Mouse (Mus musculus) hindbrain, embryonic 12.5 days (tissue): ENCODE data around the gene Snx15. TPM values are rescaled to one million over a fixed set of nuclear protein-coding genes. Genes with fewer than 3 reads are reported as not detected.

ENCODE experiments used
- ATAC-seq: fragments of 200-750 bp; cut with Nextera tagmentation; 2 replicates; pipeline ENCODE4 v1.8.0; 2017; ENCODE audit warnings: moderate TSS enrichment; ENCODE audit not compliant: low FRiP score
- H3K27ac ChIP-seq: fragments of 300-500 bp; sonication (generic); 2 replicates; pipeline ENCODE4 v1.5.1; 2016; ENCODE audit warnings: mild to moderate bottlenecking
- H3K27me3 ChIP-seq: fragments of 300-500 bp; sonication (generic); 2 replicates; pipeline ENCODE4 v1.6.1; 2016; ENCODE audit warnings: mild to moderate bottlenecking
- H3K36me3 ChIP-seq: fragments of 300-500 bp; sonication (generic); 2 replicates; pipeline ENCODE4 v1.6.1; 2016; ENCODE audit warnings: mild to moderate bottlenecking
- H3K4me1 ChIP-seq: fragments of 300-500 bp; sonication (generic); 2 replicates; pipeline ENCODE4 v1.6.1; 2016
- H3K4me2 ChIP-seq: fragments of 300-500 bp; sonication (generic); replicated peaks from 2 replicates; pipeline ENCODE4 v1.6.1; 2016; ENCODE audit warnings: mild to moderate bottlenecking
- H3K4me3 ChIP-seq: fragments of 300-500 bp; sonication (generic); 2 replicates; pipeline ENCODE4 v1.5.1; 2016; ENCODE audit warnings: mild to moderate bottlenecking
- H3K9ac ChIP-seq: fragments of 300-500 bp; sonication (generic); 2 replicates; pipeline ENCODE4 v1.6.1; 2016; ENCODE audit warnings: mild to moderate bottlenecking, moderate library complexity
- H3K9me3 ChIP-seq: fragments of 300-500 bp; sonication (generic); replicated peaks from 2 replicates; pipeline ENCODE4 v1.6.1; 2016; ENCODE audit warnings: mild to moderate bottlenecking
- WGBS: fragments of 180-500 bp; shearing (Covaris S2); methylation state at CpG from one replicate; pipeline ENCODE4 v1.1.7; 2016; 5-methylcytosine and 5-hydroxymethylcytosine counted together
- polyA plus RNA-seq: library from polyadenylated mRNA; unstranded; fragments of >200 nt; fragmentation: Nextera tagmentation; extraction: Ambion mirVana; gene quantifications from 2 replicates; pipeline ENCODE4 v1.2.1, GENCODE M21; 2016

The Snx15 gene
- polyA plus RNA-seq, 1 experiment from 2014 or later: 33.4 TPM

GRCm38 (mm10) chr19:6117986-6118676 lies 10.0 kb downstream of the Snx15 start, which contains the start of gene Sac3d1:
Sac3d1 (minus strand) TSS chr19:6118650.
- ATAC-seq: peak; percentile 90
- H3K4me1 ChIP-seq: peaks cover 31% of the 10 kb centered on the region
- no peaks in the 10 kb centered on the region for H3K9me3 ChIP-seq

DNA sequence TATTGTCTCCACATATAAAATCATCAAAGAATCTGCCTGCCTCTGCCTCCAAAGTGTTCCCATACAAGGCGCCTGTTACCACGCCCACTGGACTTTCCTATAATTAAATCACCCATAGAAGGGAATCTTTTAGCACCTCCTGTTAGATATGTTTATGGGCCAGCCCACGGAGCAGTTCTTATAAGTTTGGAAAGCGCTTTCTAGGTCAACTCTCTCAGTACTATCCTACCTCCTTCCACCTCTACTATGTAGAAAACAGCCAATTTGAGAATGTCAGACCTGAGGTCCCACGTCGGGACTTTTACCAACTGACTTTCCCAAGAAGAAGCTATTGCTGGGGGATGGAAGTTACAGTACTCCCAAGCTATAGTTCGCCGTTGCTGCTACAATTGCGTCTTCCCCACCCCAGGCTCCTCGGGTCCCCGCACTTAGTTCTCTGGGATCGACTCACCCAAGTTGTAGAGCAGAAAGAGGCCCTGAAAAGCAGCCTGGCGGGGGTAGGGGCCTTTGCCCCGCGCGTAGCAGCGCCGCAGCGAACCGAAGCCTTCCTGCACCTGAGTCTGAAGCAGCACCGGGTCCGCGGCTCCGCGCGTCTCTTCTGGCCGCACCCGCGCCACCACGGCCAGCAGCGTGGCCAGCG lies 10.6 kb downstream of the Snx15 start:
- whole genome bisulfite sequencing: 6% methylated on average over 29 of the region's 32 CpGs
- H3K36me3 ChIP-seq: peaks cover 41% of the 10 kb centered on the region
- no peaks in the 10 kb centered on the region for H3K9me3 ChIP-seq
- no peaks in the 10 kb centered on the region for H3K27me3 ChIP-seq
- H3K4me3 ChIP-seq: peak overlapping the region; percentile 86
- H3K27ac ChIP-seq: peak overlapping the region; percentile 93
- peak overlapping the region; percentile 89 for H3K9ac ChIP-seq
- peak overlapping the region; percentile 80 for H3K4me2 ChIP-seq
- H3K4me1 ChIP-seq: peaks cover 31% of the 10 kb centered on the region
- no peak for ATAC-seq

More at GRCm38 (mm10) chr19:6117986-6118676, 10.0 kb downstream of the Snx15 start, which contains the start of gene Sac3d1:
- peak within 1 kb of the TSS; percentile 80 for H3K4me2 ChIP-seq
- peak within 1 kb of the TSS; percentile 86 for H3K4me3 ChIP-seq
- H3K9ac ChIP-seq: peak within 1 kb of the TSS; percentile 89
- peaks cover 35% of the 10 kb centered on the region for H3K36me3 ChIP-seq
- H3K27me3 ChIP-seq: no peaks in the 10 kb centered on the region
- peak within 1 kb of the TSS; percentile 93 for H3K27ac ChIP-seq
- WGBS: under 1% methylated on average over 77 of the region's 77 CpGs

- H3K27me3 ChIP-seq: no peaks in the 10 kb centered on the region
- H3K4me3 ChIP-seq: peak overlapping the region; percentile 86; the same call in 1 of the 2 replicates
- peaks cover 40% of the 10 kb centered on the region for H3K36me3 ChIP-seq
- peak overlapping the region; percentile 46 for H3K9ac ChIP-seq
- H3K4me1 ChIP-seq: peaks cover 27% of the 10 kb centered on the region
- WGBS: 93% methylated on average over 15 of the region's 15 CpGs
- ATAC-seq: no peak
- H3K27ac ChIP-seq: no peak overlapping the region
- peak overlapping the region; percentile 80; the same call in 1 of the 2 replicates for H3K4me2 ChIP-seq
- no peaks in the 10 kb centered on the region for H3K9me3 ChIP-seq
Measured at GRCm38 (mm10) chr19:6116113-6116850, 11.8 kb downstream of the Snx15 start.

DNA sequence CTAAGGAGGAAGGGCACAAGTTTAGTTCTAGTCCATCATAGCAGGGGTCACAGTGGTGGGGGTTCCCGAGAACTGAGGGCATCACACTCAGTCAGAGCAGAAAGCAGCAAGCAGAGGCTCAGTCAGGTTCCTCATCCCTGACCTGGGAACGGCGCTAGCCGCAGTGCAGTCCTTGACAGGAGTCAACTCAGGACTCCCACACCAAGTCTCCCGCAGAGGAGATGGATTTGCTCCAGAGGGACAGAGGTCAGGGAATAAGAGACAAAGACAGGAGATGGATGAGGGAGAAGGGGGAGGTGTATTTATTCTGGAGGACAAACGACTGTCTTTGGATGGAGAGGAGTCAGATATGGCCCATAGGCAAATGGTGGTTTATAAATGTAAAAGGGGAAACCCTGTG lies 15.0 kb downstream of the Snx15 start:
- H3K4me2 ChIP-seq: no peak overlapping the region
- H3K27ac ChIP-seq: no peak overlapping the region
- no peaks in the 10 kb centered on the region for H3K9me3 ChIP-seq
- 62% methylated on average over 6 of the region's 6 CpGs for WGBS
- peaks cover 17% of the 10 kb centered on the region for H3K4me1 ChIP-seq
- no peak overlapping the region for H3K9ac ChIP-seq
- peaks cover 37% of the 10 kb centered on the region for H3K36me3 ChIP-seq
- H3K4me3 ChIP-seq: no peak overlapping the region
- no peak for ATAC-seq
- H3K27me3 ChIP-seq: no peaks in the 10 kb centered on the region

DNA sequence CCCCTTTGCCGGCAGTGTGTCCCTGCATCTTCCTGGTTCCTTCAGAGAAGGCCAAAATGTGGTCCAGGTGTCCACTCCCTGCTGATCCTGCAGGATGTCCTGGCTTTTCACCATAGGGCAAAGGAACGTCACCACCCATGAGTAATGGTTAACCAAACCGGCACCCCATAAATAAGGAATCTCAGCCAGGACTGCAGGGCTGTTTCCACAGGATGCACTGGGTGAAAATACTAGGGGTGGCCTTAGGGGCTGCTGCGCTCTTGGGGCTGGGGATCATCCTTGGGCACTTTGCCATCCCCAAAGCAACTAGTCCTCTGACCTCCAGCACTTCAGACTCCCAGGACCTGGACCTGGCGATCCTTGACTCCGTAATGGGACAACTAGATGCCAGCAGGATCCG lies 22.5 kb downstream of the Snx15 start, which contains the start of gene Naaladl1:
Gene Naaladl1, plus strand, starts transcription at position 197 of the 400 bp plus-strand sequence.
- Histone ChIP-seq H3K27ac (no peak within 1 kb of the TSS), H3K36me3 (no peaks in the 10 kb centered on the region), H3K9me3 (no peaks in the 10 kb centered on the region), H3K4me1 (no peaks in the 10 kb centered on the region), H3K4me2 (no peak within 1 kb of the TSS), H3K9ac (no peak within 1 kb of the TSS), H3K27me3 (no peaks in the 10 kb centered on the region), H3K4me3 (no peak within 1 kb of the TSS)
- 86% methylated on average over 7 of the region's 7 CpGs for WGBS
- no peak for ATAC-seq

DNA sequence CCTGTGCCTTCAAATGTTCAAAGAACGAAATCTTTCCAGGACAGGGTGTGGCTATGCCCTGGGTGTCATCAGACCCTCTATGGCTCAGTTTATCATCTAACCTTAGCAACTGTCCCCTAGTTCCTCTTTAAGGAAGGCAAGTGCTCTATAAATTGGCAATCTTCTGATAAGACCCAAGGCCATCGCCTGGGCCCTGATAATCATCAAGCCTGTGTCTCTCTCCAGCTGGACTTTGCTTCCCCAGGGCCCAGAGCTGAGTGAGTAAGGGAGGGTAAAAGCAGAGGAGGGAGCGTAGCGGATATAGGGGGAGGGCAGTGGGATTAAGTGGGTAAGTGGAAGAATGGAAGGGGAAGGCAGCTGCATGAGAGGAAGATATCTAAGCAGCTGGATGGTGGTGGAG lies 23.6 kb downstream of the Snx15 start:
- H3K27ac ChIP-seq: no peak overlapping the region
- H3K4me2 ChIP-seq: no peak overlapping the region
- no peak overlapping the region for H3K4me3 ChIP-seq
- H3K36me3 ChIP-seq: no peaks in the 10 kb centered on the region
- no peaks in the 10 kb centered on the region for H3K9me3 ChIP-seq
- H3K27me3 ChIP-seq: no peaks in the 10 kb centered on the region
- no peak for ATAC-seq
- 85% methylated on average over 4 of the region's 4 CpGs for WGBS
- no peaks in the 10 kb centered on the region for H3K4me1 ChIP-seq
- H3K9ac ChIP-seq: no peak overlapping the region

GRCm38 (mm10) chr19:6102169-6102853 lies 25.8 kb downstream of the Snx15 start:
- Histone ChIP-seq H3K9ac (no peak overlapping the region), H3K4me2 (no peak overlapping the region), H3K36me3 (no peaks in the 10 kb centered on the region), H3K4me3 (no peak overlapping the region), H3K9me3 (no peaks in the 10 kb centered on the region), H3K27me3 (no peaks in the 10 kb centered on the region), H3K27ac (no peak overlapping the region), H3K4me1 (no peaks in the 10 kb centered on the region)
- no peak for ATAC-seq
- 80% methylated on average over 6 of the region's 6 CpGs for WGBS

GRCm38 (mm10) chr19:6101186-6101585 lies 26.9 kb downstream of the Snx15 start:
- Histone ChIP-seq H3K9me3 (no peaks in the 10 kb centered on the region), H3K9ac (no peak overlapping the region), H3K4me3 (no peak overlapping the region), H3K36me3 (no peaks in the 10 kb centered on the region), H3K4me1 (no peaks in the 10 kb centered on the region), H3K27me3 (no peaks in the 10 kb centered on the region), H3K4me2 (no peak overlapping the region), H3K27ac (no peak overlapping the region)
- 54% methylated on average over 6 of the region's 6 CpGs for WGBS
- no peak for ATAC-seq

DNA sequence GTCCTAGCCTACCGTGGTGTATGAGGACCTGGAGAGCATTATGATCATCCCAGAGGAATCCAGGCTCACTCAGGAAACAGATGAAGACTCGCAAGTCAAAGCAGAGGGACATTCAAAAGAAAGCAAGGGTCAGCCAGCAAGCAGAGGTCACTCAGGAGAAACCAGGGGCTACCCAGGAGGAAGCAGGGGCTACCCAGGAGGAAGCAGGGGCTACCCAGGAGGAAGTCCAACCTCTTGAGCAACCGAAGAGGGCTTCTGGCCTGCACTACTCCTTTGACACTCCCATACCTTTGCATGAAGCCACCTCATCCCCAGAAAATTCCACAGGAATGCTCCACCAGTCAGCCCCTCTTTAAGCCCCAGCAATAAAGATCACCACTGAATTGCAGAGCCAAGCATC lies 30.3 kb downstream of the Snx15 start:
- Histone ChIP-seq H3K4me2 (no peak overlapping the region), H3K27ac (no peak overlapping the region), H3K9me3 (no peaks in the 10 kb centered on the region), H3K36me3 (peaks cover 4% of the 10 kb centered on the region; the same call in 1 of the 2 replicates), H3K4me1 (no peaks in the 10 kb centered on the region), H3K27me3 (no peaks in the 10 kb centered on the region), H3K4me3 (no peak overlapping the region), H3K9ac (no peak overlapping the region)
- no peak for ATAC-seq
- WGBS: 89% methylated on average over 3 of the region's 3 CpGs

DNA sequence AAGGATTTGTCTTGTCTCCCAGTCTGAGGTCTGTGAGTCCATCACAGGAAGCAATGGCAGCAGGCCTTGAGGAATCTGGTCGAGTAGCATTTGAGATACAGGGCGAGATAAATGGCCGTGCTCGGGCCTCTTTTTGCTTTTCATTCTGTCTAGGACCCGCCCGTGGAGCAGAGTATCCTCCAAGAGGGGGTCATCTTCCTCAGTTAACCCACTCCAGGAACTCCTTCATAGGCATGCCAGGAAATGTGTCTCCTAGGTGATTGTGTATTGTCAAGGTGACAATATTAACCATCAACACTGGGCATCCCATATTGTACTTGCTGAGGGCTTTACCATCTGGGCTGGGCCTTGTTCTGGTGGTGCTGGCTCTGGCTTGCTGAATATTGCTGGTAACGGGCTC lies 34.0 kb downstream of the Snx15 start, which contains the start of gene AC131692.1:
Gene AC131692.1, plus strand, starts transcription at position 301 of the 400 bp plus-strand sequence.
- H3K27ac ChIP-seq: no peak within 1 kb of the TSS
- no peak within 1 kb of the TSS for H3K9ac ChIP-seq
- no peaks in the 10 kb centered on the region for H3K4me1 ChIP-seq
- H3K9me3 ChIP-seq: no peaks in the 10 kb centered on the region
- no peak within 1 kb of the TSS for H3K4me2 ChIP-seq
- H3K36me3 ChIP-seq: peaks cover 31% of the 10 kb centered on the region
- no peak within 1 kb of the TSS for H3K4me3 ChIP-seq
- ATAC-seq: no peak
- 91% methylated on average over 7 of the region's 7 CpGs for WGBS
- no peaks in the 10 kb centered on the region for H3K27me3 ChIP-seq

- 94% methylated on average over 13 of the region's 13 CpGs for WGBS
- H3K4me1 ChIP-seq: peaks cover 10% of the 10 kb centered on the region
- H3K9me3 ChIP-seq: no peaks in the 10 kb centered on the region
- H3K27ac ChIP-seq: no peak overlapping the region
- no peaks in the 10 kb centered on the region for H3K27me3 ChIP-seq
- no peak overlapping the region for H3K4me2 ChIP-seq
- no peak for ATAC-seq
- H3K9ac ChIP-seq: no peak overlapping the region
- H3K4me3 ChIP-seq: no peak overlapping the region
- H3K36me3 ChIP-seq: peaks cover 41% of the 10 kb centered on the region
Measured at GRCm38 (mm10) chr19:6088841-6089240, 39.3 kb downstream of the Snx15 start.
